Mouse (Mus musculus) right cerebral cortex, postnatal 36 days (tissue): Measurements from ENCODE around the gene Mthfsl.
"Not testable (repeated sequence)": the region's sequence is repeated elsewhere in the genome, so short reads cannot be mapped to it uniquely, and the experiment has no call there.

Experiments
- DNase-seq, 2 experiments: peaks; one replicate each; pipeline ENCODE4 v3.0.0; 2022; ENCODE audit warnings: low spot score in 2 of 2, mixed read lengths in 1 of 2

Gene Mthfsl

DNA sequence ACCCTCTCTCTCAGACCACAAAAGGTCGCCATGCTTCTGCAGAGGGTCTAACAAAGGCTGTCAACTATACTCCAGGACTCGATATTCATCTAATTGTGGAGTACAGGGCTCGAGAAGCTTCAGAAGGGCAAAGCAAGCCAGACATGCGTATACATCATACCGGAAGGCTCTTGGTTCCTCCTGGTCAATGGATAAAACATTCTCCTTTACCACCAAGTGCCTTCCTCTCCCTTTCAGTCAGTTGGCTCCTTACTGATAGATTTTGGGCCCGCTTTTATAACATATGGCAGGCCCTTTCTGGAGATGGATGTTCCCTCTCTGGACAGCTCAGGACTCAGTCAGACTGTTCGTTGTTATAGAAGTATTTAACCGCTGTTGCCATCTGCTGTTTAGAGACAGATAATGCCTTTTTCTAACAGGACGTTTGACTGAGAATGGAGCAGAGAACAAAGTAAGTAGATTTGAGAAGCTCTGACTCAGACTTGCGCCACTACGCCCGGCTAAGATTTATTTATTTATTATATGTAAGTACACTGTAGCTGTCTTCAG lies at the start of gene Mthfsl:
Gene Mthfsl, minus strand, starts transcription at position 308 of the 549 bp plus-strand sequence.
- DNase-seq: peak in 1 of 2 experiments; percentile 16

DNA sequence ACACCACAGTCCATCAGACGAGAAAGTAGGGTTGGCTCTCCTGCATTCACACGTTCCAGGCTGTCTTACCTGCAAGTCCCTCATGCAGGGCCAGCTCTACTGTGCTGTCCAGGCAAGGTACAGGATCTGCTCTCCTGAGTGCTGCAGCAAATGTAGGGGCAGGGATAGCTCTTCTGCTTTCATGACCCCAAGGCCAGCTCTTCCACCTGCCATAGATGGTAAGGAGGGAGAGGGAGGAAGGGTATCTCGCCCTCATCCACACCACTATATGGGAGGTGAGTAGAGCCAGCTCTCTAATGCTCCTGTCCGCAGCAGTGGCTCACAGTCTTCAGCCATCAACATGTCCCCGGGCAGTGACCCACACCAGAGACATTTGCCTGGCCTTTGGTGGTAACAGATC lies 49.4 kb upstream of the Mthfsl start:
- DNase-seq: not testable (repeated sequence)

DNA sequence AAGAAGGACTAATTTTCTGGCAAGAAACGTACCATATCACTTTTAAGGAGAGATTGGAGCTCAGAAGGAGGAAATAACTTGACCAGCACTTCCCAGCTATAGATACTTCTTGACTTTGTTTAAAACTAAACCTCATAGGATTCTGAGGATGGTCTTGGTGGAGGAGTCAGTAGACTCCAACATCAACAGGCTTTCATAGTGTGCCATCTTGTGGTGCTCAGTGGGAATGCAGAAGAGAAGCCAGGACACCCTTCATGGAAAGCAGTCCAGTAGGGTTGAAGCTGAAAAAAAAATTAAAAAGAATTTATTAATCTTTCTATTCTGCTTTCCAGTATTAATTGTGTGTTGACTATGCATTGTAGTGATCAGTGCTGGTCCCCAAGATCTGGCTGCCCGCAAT lies 26.6 kb upstream of the Mthfsl start:
- DNase-seq: not testable (repeated sequence)

DNA sequence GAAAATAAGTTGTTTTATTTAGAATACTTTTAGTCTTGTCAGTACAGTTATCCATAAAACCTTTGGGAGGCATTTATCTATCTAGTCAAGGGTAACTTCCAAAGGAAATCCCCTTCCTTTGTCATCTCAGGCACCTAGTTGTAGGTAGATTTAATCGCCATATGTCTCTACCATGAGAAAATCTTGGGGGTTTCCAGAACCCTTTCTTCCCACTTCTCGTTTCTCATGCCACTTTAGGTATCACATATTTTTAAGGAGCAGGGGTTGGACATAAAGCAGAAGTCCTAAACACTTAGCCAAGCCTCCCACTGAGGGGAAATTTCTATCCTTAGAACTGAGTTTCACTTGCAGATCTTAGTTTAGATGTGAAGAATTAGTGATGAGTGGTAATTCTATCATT lies 25.9 kb upstream of the Mthfsl start:
- not testable (repeated sequence) for DNase-seq

DNA sequence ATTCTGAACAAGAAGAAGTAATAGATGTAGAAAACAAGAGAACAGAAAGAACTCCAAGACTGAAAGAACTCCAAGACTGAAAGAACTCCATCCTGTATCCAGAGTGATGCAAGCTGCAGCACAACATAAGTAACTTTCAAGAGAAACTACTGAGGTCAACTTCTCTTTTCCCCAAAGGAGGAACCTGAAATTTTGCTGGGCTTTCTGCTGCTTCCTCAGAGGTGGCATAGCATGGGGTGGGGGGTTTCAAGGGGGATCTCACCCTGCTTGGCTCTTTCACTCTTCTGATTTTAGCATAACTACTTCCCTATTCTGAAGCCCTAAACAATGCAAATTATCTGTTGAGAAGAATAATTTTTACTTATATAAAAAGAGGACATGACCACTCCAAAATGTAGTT lies 15.2 kb upstream of the Mthfsl start:
- not testable (repeated sequence) for DNase-seq

DNA sequence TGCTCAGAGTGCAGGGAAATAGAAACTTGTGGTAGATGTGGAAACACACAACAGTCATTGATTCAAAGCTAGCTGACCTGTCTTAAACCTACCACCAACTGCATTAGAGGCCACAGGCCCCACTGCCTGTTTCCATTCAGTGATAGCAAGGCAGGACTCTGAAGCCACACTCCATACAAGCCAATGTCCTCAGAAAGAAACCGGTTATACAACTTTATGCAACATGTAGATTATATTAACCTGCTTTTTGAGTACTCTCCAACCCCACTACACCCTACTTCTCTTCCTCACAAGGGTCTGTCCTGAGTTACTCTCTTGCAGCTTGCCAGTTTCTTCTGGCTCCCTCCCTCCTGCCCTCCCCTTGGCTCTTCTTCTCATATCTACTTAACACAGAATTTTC lies 13.1 kb upstream of the Mthfsl start:
- not testable (repeated sequence) for DNase-seq

DNA sequence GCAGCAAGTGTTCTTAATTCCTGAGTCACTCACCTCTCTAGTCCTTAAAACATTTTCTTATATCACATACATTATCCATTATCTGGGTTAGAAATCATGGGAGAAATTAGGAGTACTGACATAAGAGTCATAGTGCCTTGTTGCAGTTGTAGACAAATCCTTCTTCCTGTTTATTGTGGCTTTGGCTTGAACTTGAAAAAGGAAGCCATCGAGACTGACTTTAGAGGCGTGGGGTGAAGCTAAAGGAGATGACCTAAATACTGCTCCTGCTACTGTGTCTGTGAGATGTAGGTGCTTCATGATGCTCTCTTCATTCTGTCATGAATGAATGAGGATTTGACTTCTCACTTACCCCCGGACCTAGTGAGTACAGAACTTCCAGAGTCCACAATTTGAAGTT lies 12.2 kb upstream of the Mthfsl start:
- not testable (repeated sequence) for DNase-seq

DNA sequence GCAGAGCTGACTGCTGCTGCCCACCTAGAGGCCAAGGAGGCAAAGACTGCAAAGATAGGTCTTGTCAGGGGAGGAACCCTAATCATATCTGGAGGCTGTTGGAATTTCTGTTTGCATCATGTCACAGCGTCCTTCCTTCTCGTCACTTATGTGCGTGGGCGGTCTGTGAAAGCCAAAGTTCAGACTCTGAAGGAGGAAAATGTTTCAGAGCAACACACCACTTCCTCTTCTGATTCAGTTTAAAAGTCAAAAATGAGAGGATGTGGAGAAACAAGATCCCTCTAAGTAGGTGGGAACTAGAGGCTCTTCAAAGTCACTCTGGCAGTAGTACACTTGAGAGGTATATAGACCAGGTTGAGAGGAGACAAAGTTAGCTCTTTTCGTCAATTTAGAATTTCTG lies 11.6 kb upstream of the Mthfsl start, which contains the start of gene Bcl2a1d:
Gene Bcl2a1d, minus strand, starts transcription at position 187 of the 400 bp plus-strand sequence.
- not testable (repeated sequence) for DNase-seq

DNA sequence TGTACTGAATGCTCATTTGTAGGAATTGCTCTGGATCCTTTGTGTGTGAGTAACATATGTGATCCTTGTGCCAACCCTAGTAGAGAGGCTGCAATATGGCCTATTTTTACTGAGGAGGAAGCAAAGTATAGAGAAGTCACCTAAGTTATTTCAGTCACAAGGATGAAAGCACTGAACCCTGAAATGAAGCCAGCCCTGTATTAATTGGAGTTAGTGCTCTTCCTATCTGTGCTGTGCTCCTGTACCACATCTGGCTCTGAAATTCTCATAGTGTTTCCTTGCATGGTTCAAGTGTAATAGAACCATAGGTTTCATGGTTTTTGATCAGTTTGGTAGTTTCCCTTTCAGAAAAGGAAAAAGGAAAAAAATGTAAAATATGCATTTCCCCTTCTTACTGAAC lies 8.2 kb upstream of the Mthfsl start:
- DNase-seq: not testable (repeated sequence)

DNA sequence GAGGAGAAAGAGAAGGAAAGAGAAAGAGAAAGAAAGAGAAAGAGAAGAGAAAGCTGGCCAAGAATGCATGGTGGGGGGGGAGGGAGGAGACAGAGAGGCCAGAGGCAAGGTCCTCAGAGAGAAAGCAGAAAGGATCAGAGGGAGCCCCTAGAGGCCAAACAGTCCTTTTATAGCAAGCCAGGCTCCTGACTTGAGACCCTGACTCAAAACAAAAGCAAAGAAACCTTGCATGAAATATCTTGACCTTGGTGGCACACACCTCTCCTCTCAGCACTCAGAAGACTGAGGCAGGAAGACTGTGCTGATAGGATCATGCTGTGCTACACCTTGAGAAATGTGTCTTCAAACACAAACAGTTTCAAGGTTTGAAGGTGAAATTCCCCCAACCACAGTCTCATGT lies 1.5 kb upstream of the Mthfsl start:
- DNase-seq: not testable (repeated sequence)

DNA sequence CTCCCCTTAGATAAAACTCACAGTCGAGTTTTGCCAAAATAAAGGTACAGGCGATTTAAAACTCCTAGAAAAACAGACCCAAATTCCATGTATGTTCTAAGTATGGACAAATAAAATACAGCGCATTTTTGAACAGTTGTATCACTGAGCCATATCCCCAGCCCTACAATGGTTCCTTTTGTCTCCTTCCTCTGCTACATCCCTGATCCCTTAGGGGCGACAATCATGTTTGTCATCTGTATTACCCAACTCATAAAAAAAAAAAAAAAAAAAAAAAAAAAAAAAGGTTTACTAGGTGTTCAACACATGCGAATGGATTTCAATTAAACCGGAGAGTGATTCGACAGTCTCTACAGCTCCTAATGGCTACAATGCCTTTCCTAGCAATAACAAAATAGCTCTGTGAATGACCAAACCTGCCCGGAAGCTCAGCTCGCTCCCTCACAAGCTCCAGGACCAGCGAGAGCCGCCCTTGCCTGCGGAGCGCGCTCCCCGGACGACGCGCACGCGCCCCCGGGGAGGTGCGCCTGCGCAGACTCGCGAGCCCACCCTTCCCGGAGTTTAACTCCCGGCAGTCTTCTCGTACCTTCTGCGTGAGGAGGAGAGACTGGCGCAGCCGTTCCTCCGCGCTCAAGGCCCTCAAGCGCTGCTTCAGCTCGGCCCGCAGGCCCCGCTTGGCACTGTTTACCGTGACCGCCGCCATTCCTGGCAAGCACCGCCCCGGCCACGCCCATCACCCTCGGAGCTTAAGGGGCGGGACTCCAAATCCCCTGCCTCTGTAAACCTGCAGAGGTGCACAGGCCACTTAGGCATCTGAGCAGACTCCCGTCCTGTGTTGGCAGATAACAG lies 799 bp downstream of the Mthfsl start:
- peak in 1 of 2 experiments; percentile 21 for DNase-seq

DNA sequence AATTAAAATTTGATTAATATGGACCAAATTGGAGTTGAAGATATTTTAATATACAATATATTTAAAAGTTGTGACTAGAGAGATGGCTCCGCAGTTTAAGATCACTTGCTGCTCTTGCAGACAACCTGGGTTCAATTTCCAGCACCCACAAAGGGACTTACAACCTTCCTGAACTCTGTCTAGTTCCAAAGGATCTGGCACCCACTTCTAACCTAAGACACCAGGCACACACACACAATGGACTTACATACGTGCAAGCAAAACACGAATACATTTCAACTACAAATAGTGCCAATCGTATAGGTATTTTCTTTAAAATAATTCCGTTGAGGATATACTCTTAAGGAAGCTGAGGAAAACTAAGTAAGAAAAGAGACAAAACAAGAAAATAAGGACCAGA lies 1.5 kb downstream of the Mthfsl start:
- not testable (repeated sequence) for DNase-seq

DNA sequence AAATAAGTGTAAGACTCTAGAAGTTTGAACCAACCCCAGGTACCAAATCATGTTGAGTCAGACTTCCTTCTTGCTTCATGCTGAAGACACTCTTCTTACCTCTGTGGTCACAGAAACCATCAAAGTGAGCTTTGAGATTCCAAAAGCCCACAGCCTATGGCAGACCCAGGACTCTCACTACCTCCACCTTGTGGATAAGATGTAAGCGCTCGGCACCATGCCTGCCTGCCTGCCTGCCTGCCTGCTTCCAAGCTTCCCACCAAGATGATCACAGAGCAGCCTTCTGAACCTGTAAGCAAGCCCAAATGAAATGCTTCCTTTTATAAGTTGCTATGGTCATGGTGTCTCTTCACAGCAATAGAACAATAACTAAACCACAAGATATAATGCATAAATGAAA lies 2.0 kb downstream of the Mthfsl start:
- DNase-seq: not testable (repeated sequence)

DNA sequence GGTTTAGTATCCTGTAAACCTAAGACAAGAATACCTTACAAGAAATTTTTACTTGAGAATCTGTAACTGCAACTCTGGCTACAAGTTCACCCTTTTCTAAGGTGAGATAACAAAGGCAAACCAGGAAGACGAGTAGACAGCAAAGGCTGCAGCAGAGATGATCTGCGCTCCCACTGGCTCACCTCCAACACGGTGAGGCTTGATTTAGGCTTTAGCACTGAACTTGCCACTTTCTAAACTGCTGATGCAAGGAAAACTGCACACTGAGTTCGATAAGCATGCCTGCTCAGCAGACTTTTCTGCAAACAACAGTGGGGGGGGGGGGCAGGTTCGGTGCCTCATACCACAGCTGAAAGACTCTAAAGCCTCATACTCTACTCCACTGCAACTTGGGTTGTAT lies 5.6 kb downstream of the Mthfsl start:
- not testable (repeated sequence) for DNase-seq

DNA sequence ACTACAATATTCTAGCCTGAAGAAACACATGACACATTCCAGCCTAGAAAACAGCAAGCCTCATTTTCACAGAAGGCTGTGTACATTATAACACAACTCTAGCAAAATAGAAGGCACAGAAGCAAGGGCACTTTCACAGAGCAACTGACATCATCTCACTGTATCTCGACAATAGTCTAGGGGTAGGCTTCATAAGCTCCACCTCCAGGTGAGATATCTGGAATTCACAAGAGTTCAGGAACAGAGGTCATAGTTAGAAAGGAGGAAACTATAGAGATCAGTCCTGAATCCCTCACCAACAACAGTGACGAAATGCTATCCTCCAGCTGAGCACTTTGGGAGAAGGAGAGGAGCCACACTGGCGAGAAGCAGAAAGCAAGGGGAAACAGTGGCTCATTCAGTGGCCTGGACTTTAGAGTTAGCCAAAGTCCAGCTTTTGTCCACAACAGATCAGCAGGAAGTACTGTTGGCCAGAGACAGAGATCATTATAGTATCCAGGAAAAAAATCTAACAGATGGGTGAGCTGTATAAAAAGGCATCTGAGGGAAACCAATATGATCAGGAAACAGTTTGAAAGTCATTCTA lies 7.8 kb downstream of the Mthfsl start:
- not testable (repeated sequence) for DNase-seq

DNA sequence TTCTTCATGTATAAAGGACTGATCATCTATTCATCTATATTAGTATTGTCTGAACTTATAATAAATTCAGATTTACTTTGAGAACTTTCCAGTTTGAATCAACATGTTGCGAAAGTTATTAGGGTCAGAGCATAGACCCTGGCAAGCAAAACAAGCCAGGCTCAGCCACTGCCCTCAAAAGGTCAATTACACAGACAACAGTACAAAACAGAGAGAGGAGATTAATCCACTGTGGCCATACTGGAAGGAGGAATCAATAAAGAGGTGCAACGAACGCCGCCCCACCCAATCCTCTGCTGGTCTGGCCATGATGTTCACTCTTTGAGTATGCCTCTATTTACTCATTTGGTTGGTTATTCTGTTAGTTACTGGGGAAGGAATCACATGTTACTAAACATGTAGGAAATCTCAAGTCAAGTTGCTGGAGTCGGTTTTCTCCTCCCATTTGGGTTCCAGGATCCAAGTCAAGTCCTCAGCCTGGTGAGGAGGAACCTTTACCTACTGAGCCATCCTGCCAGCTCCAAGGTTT lies 9.1 kb downstream of the Mthfsl start:
- DNase-seq: not testable (repeated sequence)

DNA sequence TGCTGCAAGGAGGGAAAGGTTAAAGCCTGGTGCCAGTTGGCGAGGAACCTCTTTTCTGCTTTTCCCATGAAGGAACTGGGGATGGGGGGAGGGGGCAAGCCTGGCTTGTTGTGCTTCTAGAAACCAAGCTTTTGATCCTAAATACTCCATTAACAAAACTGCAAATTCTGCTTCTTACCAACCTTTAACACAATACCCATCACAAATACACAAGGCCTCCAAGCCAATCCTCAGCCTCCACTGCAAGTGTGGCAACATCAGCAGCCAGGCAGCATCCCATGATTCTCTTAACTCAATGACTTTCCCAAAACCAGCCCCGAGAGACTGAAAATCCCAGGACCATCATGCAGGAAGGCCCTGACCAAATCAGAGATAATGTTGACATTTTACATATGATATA lies 9.7 kb downstream of the Mthfsl start:
- not testable (repeated sequence) for DNase-seq

DNA sequence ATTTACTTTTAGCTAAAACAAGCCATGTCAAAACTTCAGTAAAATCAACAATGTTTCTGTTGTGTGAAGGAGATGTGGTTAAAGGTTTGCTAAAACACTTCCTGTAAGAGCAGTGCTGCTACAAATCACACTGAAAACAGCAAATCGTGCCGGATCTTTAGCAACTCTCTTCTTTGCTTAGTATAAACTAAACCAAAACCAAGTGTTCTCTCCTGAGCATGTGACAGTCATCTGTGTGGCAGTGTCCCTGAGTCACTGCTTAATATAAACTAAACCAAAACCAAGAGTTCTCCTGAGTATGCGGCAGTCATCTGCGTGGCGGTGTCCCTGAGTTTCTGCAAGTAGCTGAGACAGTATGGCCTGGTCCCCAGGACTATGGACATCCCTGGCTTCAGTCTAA lies 10.3 kb downstream of the Mthfsl start:
- DNase-seq: not testable (repeated sequence)

DNA sequence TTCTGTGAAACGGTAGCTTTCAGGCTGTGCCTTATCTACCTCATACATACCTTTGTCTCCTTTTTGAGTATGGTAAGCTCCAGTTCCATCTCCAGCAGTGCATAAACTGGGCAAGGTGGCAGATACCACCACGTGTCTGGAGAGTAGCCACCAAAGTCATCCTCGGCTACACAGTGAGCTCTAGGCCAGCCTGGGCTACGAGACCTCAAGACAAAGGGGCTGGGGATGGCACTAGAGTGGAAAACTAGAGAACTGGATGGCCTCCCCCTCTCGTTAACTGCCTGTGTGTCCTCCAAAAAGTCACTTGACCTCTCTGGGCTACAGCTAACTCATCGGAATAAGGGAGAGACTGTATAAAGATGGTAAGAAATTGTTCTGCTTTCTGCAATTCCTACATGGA lies 10.8 kb downstream of the Mthfsl start:
- no peak for DNase-seq

DNA sequence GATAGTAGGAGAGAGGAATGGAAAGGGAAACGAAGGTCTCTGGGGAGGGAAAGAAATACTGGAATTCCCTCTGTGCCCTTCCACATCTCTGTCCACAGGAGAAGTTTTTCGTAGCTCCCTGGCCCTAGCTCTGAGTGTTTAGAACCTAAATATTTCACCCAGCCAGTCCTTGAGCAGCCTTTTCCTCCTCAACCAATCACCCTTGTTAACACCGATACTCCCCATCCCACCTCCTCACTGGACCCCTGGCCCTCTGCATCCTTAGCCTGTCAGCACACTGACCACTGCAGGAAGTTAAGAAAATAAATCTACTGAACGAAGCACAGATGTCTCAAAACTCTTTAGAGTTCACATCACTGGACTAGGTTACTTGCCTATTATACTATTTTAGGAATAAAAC lies 13.4 kb downstream of the Mthfsl start:
- DNase-seq: no peak

DNA sequence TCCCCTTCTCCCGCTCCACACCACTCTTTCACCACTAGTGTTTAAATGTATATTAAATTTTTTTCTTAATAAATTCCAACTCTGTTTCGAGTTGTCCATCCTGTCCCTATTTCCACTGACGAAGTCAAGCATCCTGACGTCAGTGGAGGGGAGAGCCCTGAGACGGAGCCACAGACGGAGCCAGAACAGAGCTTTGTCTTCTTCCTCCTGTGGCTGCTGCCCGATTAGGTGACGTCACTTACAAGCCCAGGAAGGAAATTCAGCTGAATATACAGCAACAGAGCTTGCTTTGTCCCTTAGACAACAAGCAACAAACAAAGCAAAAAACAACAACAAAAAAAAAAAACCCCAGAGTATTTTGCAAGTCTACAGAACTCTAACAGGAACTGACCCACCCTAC lies 14.9 kb downstream of the Mthfsl start:
- DNase-seq: not testable (repeated sequence)

DNA sequence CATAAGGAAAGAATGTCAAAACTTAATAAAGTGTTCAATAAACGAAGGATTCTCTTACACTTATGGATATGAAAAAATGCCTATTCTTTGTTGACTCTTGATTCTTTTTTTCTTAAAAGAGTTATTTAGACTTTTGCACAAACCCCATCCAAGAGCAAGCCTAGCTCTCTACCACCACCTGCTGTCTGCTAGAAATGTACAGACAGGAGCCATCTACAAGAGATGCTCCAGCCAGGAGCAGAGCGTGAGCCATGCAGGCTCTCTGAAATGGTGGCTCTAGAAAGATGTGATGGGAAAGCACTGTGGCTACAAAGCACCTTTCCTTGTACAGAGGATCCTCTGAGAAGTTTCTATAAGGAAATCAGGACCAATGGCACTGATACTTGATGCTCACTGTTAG lies 21.4 kb downstream of the Mthfsl start:
- not testable (repeated sequence) for DNase-seq
